Mouse (Mus musculus) embryonic facial prominence, embryonic 12.5 days (tissue): ENCODE results near the gene Fbxo27. TPM values are rescaled to one million over a fixed set of nuclear protein-coding genes. Genes with fewer than 3 reads are reported as not detected.
A peak's percentile ranks its signal among the peaks of the same experiment; 100 is the strongest.

Source experiments
- ATAC-seq: fragments of 200-750 bp; cut with Nextera tagmentation; 2 replicates; pipeline ENCODE4 v1.8.0; 2017; ENCODE audit not compliant: insufficient number of reproducible peaks, insufficient read depth, low FRiP score, low TSS enrichment
- H3K27ac ChIP-seq: fragments of 300-500 bp; sonication (generic); 2 replicates; pipeline ENCODE4 v1.5.1; 2016; ENCODE audit warnings: mild to moderate bottlenecking
- H3K27me3 ChIP-seq: fragments of 300-500 bp; sonication (generic); 2 replicates; pipeline ENCODE4 v1.6.1; 2016; ENCODE audit warnings: mild to moderate bottlenecking, moderate library complexity
- H3K36me3 ChIP-seq: fragments of 300-500 bp; sonication (generic); 2 replicates; pipeline ENCODE4 v1.6.1; 2016; ENCODE audit warnings: mild to moderate bottlenecking
- H3K4me1 ChIP-seq: fragments of 300-500 bp; sonication (generic); 2 replicates; pipeline ENCODE4 v1.6.1; 2016
- H3K4me2 ChIP-seq: fragments of 300-500 bp; sonication (generic); replicated peaks from 2 replicates; pipeline ENCODE4 v1.6.1; 2016; ENCODE audit warnings: mild to moderate bottlenecking, moderate library complexity
- H3K4me3 ChIP-seq: fragments of 300-500 bp; sonication (generic); 2 replicates; pipeline ENCODE4 v1.5.1; 2016; ENCODE audit warnings: mild to moderate bottlenecking
- H3K9ac ChIP-seq: fragments of 300-500 bp; sonication (generic); 2 replicates; pipeline ENCODE4 v1.6.1; 2016; ENCODE audit warnings: mild to moderate bottlenecking, moderate library complexity
- H3K9me3 ChIP-seq: fragments of 300-500 bp; sonication (generic); 2 replicates; pipeline ENCODE4 v1.6.1; 2016; ENCODE audit warnings: mild to moderate bottlenecking, moderate library complexity
- WGBS: fragments of 180-500 bp; shearing (Covaris S2); methylation state at CpG from one replicate; pipeline ENCODE4 v1.1.7; 2016; 5-methylcytosine and 5-hydroxymethylcytosine counted together
- polyA plus RNA-seq: library from polyadenylated mRNA; unstranded; fragments of >200 nt; fragmentation: Nextera tagmentation; extraction: Ambion mirVana; gene quantifications from 2 replicates; pipeline ENCODE4 v1.2.1, GENCODE M21; 2016

Fbxo27 gene
- polyA plus RNA-seq, 1 experiment from 2014 or later: 11.9 TPM

DNA sequence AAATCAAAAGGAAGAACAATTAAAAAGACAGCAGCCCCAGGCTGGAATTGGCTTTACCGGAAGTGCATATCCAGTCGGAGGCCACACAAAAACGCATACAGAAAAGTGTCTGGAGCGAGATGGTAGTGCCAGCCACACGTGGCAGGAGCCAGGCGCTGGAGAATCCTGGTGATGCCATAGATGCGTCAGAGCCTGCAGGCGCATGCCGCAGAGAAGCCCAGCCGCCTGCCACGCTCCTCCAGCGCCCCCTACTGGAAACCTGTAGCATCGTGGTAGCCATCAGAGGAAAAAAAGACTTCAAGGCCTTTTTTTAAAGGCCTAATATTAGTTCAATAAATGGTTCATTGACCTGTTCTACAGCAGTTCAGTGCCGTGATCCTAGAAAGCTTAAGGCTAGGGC lies 34.0 kb downstream of the Fbxo27 start:
- no peaks in the 10 kb centered on the region for H3K9me3 ChIP-seq
- H3K4me1 ChIP-seq: no peaks in the 10 kb centered on the region
- no peak overlapping the region for H3K27ac ChIP-seq
- no peak for ATAC-seq
- H3K4me2 ChIP-seq: 0 out of 2 replicates have a peak overlapping the region, but pooled peaks have one; percentile 5
- peaks cover 4% of the 10 kb centered on the region; the same call in 1 of the 2 replicates for H3K36me3 ChIP-seq
- H3K9ac ChIP-seq: no peak overlapping the region
- no peak overlapping the region for H3K4me3 ChIP-seq
- no peaks in the 10 kb centered on the region for H3K27me3 ChIP-seq
- 9% methylated on average over 14 of the region's 14 CpGs for WGBS

DNA sequence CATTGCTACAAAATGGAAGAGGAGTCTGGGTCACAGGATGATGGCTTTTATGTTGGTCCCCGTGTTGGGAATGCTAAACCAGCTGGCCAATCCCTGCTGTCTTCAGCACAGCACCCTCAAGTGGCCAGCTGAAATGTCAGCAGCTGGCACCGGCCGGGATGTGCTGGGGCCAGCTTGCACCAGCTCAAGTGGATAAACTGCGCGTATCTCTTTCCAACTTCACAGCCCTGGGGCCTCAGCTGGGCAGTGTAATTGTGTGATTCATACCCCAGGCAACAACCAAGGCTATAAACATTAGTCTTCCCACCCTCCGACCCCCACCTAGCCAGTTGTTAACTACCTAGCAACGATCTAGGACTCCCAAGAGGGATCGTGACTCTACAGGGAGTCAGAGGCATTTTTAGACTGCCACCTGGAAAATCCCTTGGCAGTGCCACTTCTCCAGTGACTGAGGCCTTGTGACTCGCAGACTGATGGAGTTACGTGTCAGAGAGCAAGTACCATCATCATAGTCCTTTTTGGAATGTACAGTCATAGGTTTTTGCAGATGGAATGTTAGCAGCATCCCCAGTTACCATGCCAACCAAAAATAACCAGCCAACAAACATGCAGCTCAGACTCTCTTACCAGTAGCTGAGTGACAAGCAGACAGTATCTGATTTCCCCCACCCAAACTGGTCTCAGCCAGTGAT lies 35.1 kb downstream of the Fbxo27 start:
- Histone ChIP-seq H3K9me3 (no peaks in the 10 kb centered on the region), H3K9ac (no peak overlapping the region), H3K4me2 (no peak overlapping the region), H3K4me3 (no peak overlapping the region), H3K27me3 (no peaks in the 10 kb centered on the region), H3K4me1 (peaks cover 6% of the 10 kb centered on the region), H3K27ac (no peak overlapping the region), H3K36me3 (peaks cover 4% of the 10 kb centered on the region; the same call in 1 of the 2 replicates)
- WGBS: 60% methylated on average over 10 of the region's 10 CpGs
- no peak for ATAC-seq

DNA sequence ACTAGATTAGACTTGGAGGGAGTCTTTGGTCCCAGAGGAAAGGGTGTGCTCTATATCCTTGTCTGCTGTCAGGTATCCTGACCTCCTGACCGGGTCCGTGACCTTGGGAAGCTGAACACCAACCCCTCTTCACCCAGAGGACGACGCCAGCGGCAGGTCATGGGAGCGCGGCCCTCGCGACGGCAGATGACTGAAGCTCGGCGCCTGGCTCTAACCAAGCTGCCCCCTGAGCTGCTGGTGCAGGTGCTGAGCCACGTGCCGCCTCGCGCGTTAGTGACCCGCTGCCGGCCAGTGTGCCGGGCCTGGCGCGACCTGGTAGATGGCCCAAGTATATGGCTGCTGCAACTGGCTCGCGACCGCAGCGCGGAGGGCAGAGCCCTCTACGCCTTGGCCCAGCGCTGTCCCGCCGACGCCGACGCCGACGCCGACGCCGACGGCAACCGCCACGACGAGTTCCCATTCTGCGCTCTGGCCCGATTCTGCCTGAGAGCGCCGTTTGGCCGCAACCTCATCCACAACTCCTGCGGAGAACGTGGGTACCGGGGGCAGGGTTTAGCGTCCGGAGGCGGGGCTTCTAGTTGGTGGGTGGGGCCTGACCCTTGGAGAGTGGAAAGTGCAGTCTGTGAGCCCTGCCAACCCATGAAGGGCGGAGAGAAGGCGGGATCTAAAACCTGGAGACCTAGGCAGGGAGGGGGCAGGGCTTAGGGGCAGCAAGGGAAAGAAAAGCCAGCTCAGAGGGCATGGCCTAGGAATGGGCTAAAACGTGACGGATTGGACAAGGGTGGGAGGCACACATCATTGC lies 39.9 kb downstream of the Fbxo27 start:
- WGBS: 2% methylated on average over 58 of the region's 58 CpGs
- H3K4me2 ChIP-seq: peak overlapping the region; percentile 75

DNA sequence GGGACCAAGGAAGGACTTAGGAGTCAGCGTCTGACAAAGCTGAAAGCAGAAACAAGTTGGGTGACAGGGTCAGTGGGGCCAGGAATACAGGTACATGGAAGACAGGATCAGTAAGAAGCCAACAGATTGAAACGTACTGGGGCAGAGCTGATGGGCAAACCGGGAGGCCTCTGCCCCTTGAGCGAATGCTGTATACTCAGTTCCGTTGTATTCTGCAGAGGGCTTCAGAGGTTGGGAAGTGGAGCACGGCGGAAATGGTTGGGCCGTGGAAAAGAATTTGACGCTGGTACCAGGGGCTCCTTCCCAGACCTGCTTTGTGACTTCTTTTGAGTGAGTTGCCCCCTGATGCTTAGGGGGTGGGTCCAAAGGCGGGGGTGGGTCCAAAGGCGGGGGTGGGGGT lies 40.6 kb downstream of the Fbxo27 start:
- no peak overlapping the region for H3K27ac ChIP-seq
- peaks cover 26% of the 10 kb centered on the region for H3K36me3 ChIP-seq
- ATAC-seq: no peak

More for the DNA sequence above, 39.9 kb downstream of the Fbxo27 start:
- no peaks in the 10 kb centered on the region for H3K9me3 ChIP-seq
- H3K4me1 ChIP-seq: peaks cover 12% of the 10 kb centered on the region
- H3K27ac ChIP-seq: no peak overlapping the region
- peaks cover 20% of the 10 kb centered on the region; the same call in 1 of the 2 replicates for H3K36me3 ChIP-seq
- H3K4me3 ChIP-seq: peak overlapping the region; percentile 44
- ATAC-seq: peak; percentile 71
- no peaks in the 10 kb centered on the region for H3K27me3 ChIP-seq
- H3K9ac ChIP-seq: peak overlapping the region; percentile 54

DNA sequence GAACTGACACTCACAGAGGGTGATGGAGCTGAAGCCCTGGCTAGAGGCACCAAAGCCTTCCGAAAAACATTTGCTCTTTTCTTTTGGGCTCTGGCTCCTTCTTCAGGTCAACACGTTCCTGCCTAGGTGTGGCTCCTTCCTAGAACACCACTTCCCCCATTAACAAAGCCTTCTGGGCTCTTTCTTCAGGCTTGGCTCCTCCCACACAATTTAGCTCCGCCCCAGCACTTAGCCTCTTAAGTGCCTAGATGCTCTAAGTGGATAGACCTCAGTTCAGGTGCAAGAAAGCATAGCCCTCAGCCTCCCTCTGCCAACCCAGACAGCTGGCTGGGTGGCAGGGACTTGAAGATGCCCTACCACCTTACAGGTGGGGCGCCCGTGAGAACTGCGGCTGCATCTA lies 43.1 kb downstream of the Fbxo27 start:
- H3K27me3 ChIP-seq: no peaks in the 10 kb centered on the region
- 80% methylated on average over 6 of the region's 6 CpGs for WGBS
- H3K9ac ChIP-seq: no peak overlapping the region
- peaks cover 44% of the 10 kb centered on the region for H3K36me3 ChIP-seq
- no peak overlapping the region for H3K27ac ChIP-seq
- no peak for ATAC-seq
- H3K4me2 ChIP-seq: no peak overlapping the region
- no peaks in the 10 kb centered on the region for H3K9me3 ChIP-seq
- H3K4me3 ChIP-seq: no peak overlapping the region
- peaks cover 14% of the 10 kb centered on the region for H3K4me1 ChIP-seq

More for the DNA sequence above, 40.6 kb downstream of the Fbxo27 start:
- peak overlapping the region; percentile 44 for H3K4me3 ChIP-seq
- H3K27me3 ChIP-seq: no peaks in the 10 kb centered on the region
- 10% methylated on average over 11 of the region's 11 CpGs for WGBS
- no peaks in the 10 kb centered on the region for H3K9me3 ChIP-seq
- peak overlapping the region; percentile 75 for H3K4me2 ChIP-seq
- H3K9ac ChIP-seq: peak overlapping the region; percentile 54
- peaks cover 12% of the 10 kb centered on the region for H3K4me1 ChIP-seq

DNA sequence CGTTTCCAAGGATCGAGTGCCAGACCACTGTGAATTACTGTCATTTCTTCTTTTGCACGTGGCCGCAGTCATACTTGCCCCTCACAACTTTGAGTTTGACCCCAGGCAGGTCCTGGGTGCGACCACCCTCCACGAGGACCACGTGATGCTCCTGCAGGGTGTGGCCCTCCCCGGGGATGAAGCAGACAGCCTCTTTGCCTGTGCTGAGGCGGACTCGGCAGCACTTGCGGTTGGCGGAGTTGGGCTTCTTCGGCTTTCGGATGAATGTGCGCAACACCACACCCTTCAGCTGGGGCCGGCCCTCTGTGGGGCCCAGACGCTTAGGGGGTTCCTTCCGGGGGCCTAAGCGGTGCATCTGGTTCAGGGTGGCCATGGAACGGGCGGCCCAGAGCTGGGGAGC lies 47.2 kb downstream of the Fbxo27 start:
- Histone ChIP-seq H3K4me2 (no peak overlapping the region), H3K4me1 (peaks cover 8% of the 10 kb centered on the region), H3K9ac (peak overlapping the region; percentile 33), H3K36me3 (peaks cover 44% of the 10 kb centered on the region), H3K9me3 (no peaks in the 10 kb centered on the region), H3K4me3 (0 out of 2 replicates have a peak overlapping the region, but pooled peaks have one; percentile 7), H3K27me3 (no peaks in the 10 kb centered on the region), H3K27ac (no peak overlapping the region)
- 97% methylated on average over 21 of the region's 21 CpGs for WGBS
- no peak for ATAC-seq

DNA sequence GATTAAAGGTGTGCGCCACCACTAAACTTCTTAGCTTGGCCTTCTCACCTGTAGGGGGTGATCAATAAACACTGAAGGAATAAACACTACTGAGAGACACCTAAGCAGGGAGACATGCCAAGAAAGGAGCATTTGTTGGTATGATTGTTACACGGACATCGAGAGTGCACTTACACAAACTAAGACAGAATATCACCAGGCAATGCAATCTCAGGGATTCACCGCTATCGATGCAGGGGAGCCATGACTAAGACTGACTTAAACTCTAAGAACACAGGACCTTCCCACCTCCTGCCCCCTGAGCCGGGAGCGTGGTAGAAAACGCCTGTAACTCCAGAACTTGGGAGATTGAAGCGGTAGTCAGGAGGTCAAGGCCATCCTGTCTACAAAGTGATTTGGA lies 48.3 kb downstream of the Fbxo27 start:
- Histone ChIP-seq H3K9ac (peak overlapping the region; percentile 81), H3K4me3 (peak overlapping the region; percentile 62), H3K27ac (peak overlapping the region; percentile 57; the same call in 1 of the 2 replicates), H3K36me3 (peaks cover 49% of the 10 kb centered on the region), H3K9me3 (no peaks in the 10 kb centered on the region), H3K4me1 (peaks cover 8% of the 10 kb centered on the region), H3K27me3 (no peaks in the 10 kb centered on the region), H3K4me2 (peak overlapping the region; percentile 92)
- 36% methylated on average over 9 of the region's 9 CpGs for WGBS
- ATAC-seq: no peak

DNA sequence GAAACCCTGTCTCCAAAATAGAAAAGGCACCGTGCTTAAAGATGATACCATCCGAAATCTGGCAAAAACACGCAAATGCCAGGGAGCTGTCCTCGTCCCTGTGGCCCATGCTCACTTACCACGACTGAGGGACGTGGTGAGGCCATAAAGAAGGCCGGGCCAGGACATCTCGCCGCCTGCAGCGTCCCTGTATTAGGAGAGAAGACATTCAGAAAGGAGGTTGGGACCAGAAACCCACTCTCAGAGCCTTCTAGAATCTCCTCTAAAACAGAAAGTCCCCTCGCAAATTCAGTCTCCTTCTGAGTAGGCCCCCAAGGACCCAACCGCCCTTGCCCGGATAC lies 48.7 kb downstream of the Fbxo27 start:
- 1% methylated on average over 13 of the region's 13 CpGs for WGBS
- H3K4me1 ChIP-seq: peaks cover 8% of the 10 kb centered on the region
- no peaks in the 10 kb centered on the region for H3K27me3 ChIP-seq
- peak overlapping the region; percentile 92 for H3K4me2 ChIP-seq
- peak overlapping the region; percentile 57; the same call in 1 of the 2 replicates for H3K27ac ChIP-seq
- ATAC-seq: no peak
- H3K36me3 ChIP-seq: peaks cover 50% of the 10 kb centered on the region
- H3K9ac ChIP-seq: peak overlapping the region; percentile 81
- H3K9me3 ChIP-seq: no peaks in the 10 kb centered on the region
- peak overlapping the region; percentile 62 for H3K4me3 ChIP-seq

DNA sequence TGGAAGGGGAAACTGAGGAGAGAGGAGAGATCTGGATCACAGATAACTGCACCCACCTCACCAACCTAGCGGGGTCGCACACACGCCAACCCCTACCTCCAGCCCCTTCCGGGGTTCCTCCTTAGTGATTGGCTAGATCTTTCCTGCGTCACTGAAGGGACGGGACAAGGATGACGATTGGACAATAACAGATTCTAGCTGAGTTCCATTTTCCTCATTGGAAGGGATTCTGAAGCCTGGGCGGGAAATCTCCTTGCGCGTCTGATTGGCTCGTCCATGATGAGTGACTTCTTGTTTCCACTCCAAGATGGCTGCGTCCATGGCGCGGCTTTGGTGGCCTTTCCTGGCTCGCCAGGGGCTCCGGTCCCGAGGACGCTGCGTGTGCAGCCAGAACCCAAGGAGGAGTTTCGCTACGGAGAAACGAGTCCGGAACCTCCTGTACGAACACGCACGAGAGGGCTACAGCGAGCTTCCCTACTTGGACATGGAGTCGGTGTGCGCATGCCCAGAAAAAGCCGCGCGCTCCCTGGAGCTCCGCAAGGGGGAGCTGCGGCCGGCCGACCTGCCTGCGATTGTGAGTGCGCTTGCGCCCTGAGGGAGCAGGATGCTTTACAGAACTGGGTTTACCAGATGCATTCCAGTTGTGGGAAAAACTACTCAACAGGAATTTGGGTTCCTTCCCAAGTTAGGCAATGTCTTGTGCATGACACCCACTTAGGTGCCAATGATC lies 49.2 kb downstream of the Fbxo27 start, which contains the start of the genes Mrps12 and Sars2:
Mrps12 (minus strand) TSS at position 112 of the 730 bp plus-strand sequence.
Sars2 (plus strand) TSS at position 284 of the 730 bp plus-strand sequence.
- H3K9me3 ChIP-seq: no peaks in the 10 kb centered on the region
- peaks cover 50% of the 10 kb centered on the region for H3K36me3 ChIP-seq
- WGBS: under 1% methylated on average over 39 of the region's 39 CpGs
- peak; percentile 95 for ATAC-seq
- peak within 1 kb of the TSS; percentile 81 for H3K9ac ChIP-seq
- H3K4me1 ChIP-seq: peaks cover 8% of the 10 kb centered on the region
- peak within 1 kb of the TSS; percentile 92 for H3K4me2 ChIP-seq
- H3K27ac ChIP-seq: peak within 1 kb of the TSS; percentile 80
- peak within 1 kb of the TSS; percentile 62 for H3K4me3 ChIP-seq
- no peaks in the 10 kb centered on the region for H3K27me3 ChIP-seq
